Mouse (Mus musculus) MEL (cell line): ENCODE data around the gene Spib. TPM values are rescaled to one million over a fixed set of nuclear protein-coding genes. Genes with fewer than 3 reads are reported as not detected.

Experiments used
- DNase-seq: peaks from one replicate; pipeline ENCODE4 v3.0.0; 2011; ENCODE audit warnings: low read depth, low spot score
- H3K27ac ChIP-seq: 2 replicates; pipeline ENCODE4 v1.5.1; 2012; ENCODE audit warnings: low read depth, mild to moderate bottlenecking, control low read depth, low read length, moderate library complexity; ENCODE audit not compliant: control insufficient read depth
- H3K27me3 ChIP-seq, 2 experiments: fragments of 150-350 bp in 1 of 2; sonication (generic) in 1 of 2; 2 replicates each; pipeline ENCODE4 v1.6.1; 2012; ENCODE audit warnings: low read length in 2 of 2, mild to moderate bottlenecking in 2 of 2, improper control_type of control experiment in 1 of 2, moderate library complexity in 1 of 2; ENCODE audit not compliant: insufficient read depth in 2 of 2, control insufficient read depth in 1 of 2
- H3K36me3 ChIP-seq, 2 experiments: 2 replicates each; pipeline ENCODE4 v1.6.1; 2012 to 2014; ENCODE audit warnings: low read length in 2 of 2, improper control_type of control experiment in 1 of 2, inconsistent platforms in 1 of 2, mild to moderate bottlenecking in 1 of 2; ENCODE audit not compliant: insufficient read depth in 2 of 2, control insufficient read depth in 1 of 2
- H3K4me1 ChIP-seq, 2 experiments: fragments of 150-350 bp in 1 of 2; sonication (generic) in 1 of 2; 2 replicates each; pipeline ENCODE4 v1.6.1; 2012; ENCODE audit warnings: low read length in 2 of 2, improper control_type of control experiment in 1 of 2, mild to moderate bottlenecking in 1 of 2; ENCODE audit not compliant: insufficient read depth in 2 of 2, control insufficient read depth in 1 of 2
- H3K4me3 ChIP-seq, 2 experiments: fragments of 150-350 bp in 1 of 2; sonication (generic) in 1 of 2; 2 replicates each; pipeline ENCODE4 v1.5.1; 2012; ENCODE audit warnings: low read depth in 2 of 2, low read length in 2 of 2, mild to moderate bottlenecking in 2 of 2, moderate library complexity in 2 of 2, control low read depth in 1 of 2, improper control_type of control experiment in 1 of 2; ENCODE audit not compliant: control insufficient read depth in 1 of 2, insufficient read depth in 1 of 2
- H3K79me2 ChIP-seq: 2 replicates; pipeline ENCODE4 v1.6.1; 2012; ENCODE audit warnings: mild to moderate bottlenecking, low read length, moderate library complexity; ENCODE audit not compliant: control insufficient read depth, poor library complexity, insufficient read depth
- H3K9ac ChIP-seq: 2 replicates; pipeline ENCODE4 v1.6.1; 2012; ENCODE audit warnings: low read depth, mild to moderate bottlenecking, control low read depth, low read length, moderate library complexity; ENCODE audit not compliant: control insufficient read depth, poor library complexity, severe bottlenecking
- H3K9me3 ChIP-seq: fragments of 150-350 bp; sonication (generic); replicated peaks from 2 replicates; pipeline ENCODE4 v1.6.1; 2012; ENCODE audit warnings: mild to moderate bottlenecking, low read length, improper control_type of control experiment, moderate library complexity; ENCODE audit not compliant: insufficient read depth
- BHLHE40 ChIP-seq: IDR thresholded peaks from 2 replicates; pipeline ENCODE4 v1.6.1; 2012; ENCODE audit warnings: low read depth, mild to moderate bottlenecking, inconsistent platforms, low read length, improper control_type of control experiment, borderline replicate concordance
- CHD1 ChIP-seq: IDR thresholded peaks from 2 replicates; pipeline ENCODE4 v1.6.1; 2012; ENCODE audit warnings: low read depth, mild to moderate bottlenecking, inconsistent platforms, low read length, improper control_type of control experiment
- E2F4 ChIP-seq: IDR thresholded peaks from 2 replicates; pipeline ENCODE4 v1.6.1; 2011; ENCODE audit warnings: low read depth, low read length, improper control_type of control experiment, borderline replicate concordance
- ELF1 ChIP-seq: IDR thresholded peaks from 2 replicates; pipeline ENCODE4 v1.6.1; 2014; ENCODE audit warnings: low read depth, mild to moderate bottlenecking, inconsistent platforms, low read length, improper control_type of control experiment, moderate library complexity
- EP300 ChIP-seq, 2 experiments: IDR thresholded peaks; 2 replicates each; pipeline ENCODE4 v1.6.1; 2011; ENCODE audit warnings: improper control_type of control experiment in 2 of 2, low read length in 2 of 2, low read depth in 1 of 2, mild to moderate bottlenecking in 1 of 2
- ETS1 ChIP-seq: IDR thresholded peaks from 2 replicates; pipeline ENCODE4 v1.6.1; 2012; ENCODE audit warnings: low read depth, mild to moderate bottlenecking, inconsistent platforms, low read length, improper control_type of control experiment, moderate library complexity
- GABPA ChIP-seq: IDR thresholded peaks from 2 replicates; pipeline ENCODE4 v1.6.1; 2012; ENCODE audit warnings: low read depth, mild to moderate bottlenecking, inconsistent platforms, low read length, improper control_type of control experiment, moderate library complexity
- GATA1 ChIP-seq: IDR thresholded peaks from 2 replicates; pipeline ENCODE4 v1.6.1; 2011; ENCODE audit warnings: low read depth, low read length, improper control_type of control experiment
- MAZ ChIP-seq: IDR thresholded peaks from 2 replicates; pipeline ENCODE4 v1.6.1; 2012; ENCODE audit warnings: low read depth, mild to moderate bottlenecking, inconsistent platforms, low read length, improper control_type of control experiment
- MEF2A ChIP-seq: IDR thresholded peaks from 2 replicates; pipeline ENCODE4 v1.6.1; 2014; ENCODE audit warnings: low read depth, mild to moderate bottlenecking, inconsistent platforms, low read length, improper control_type of control experiment; ENCODE audit not compliant: poor library complexity, insufficient replicate concordance, severe bottlenecking; ENCODE audit errors: extremely low read depth
- MXI1 ChIP-seq: IDR thresholded peaks from 2 replicates; pipeline ENCODE4 v1.6.1; 2011; ENCODE audit warnings: mild to moderate bottlenecking, low read depth, low read length, improper control_type of control experiment
- MYC ChIP-seq: IDR thresholded peaks from 2 replicates; pipeline ENCODE4 v1.6.1; 2011; ENCODE audit warnings: low read depth, mild to moderate bottlenecking, low read length, improper control_type of control experiment, moderate library complexity
- POLR2AphosphoS5 ChIP-seq: IDR thresholded peaks from 2 replicates; pipeline ENCODE4 v1.6.1; 2012; ENCODE audit warnings: low read depth, borderline replicate concordance, mild to moderate bottlenecking, inconsistent platforms, low read length, moderate library complexity, mixed read lengths
- SIN3A ChIP-seq: IDR thresholded peaks from 2 replicates; pipeline ENCODE4 v1.6.1; 2012; ENCODE audit warnings: low read length, improper control_type of control experiment, inconsistent platforms
- SMC3 ChIP-seq: IDR thresholded peaks from 2 replicates; pipeline ENCODE4 v1.6.1; 2011; ENCODE audit warnings: low read depth, low read length, improper control_type of control experiment
- TAL1 ChIP-seq: IDR thresholded peaks from 2 replicates; pipeline ENCODE4 v1.6.1; 2012; ENCODE audit warnings: mild to moderate bottlenecking, inconsistent platforms, low read length, moderate library complexity, mixed read lengths
- TBP ChIP-seq: IDR thresholded peaks from 2 replicates; pipeline ENCODE4 v1.8.0; 2011; ENCODE audit warnings: low read depth, low read length, improper control_type of control experiment
- TCF12 ChIP-seq: IDR thresholded peaks from 2 replicates; pipeline ENCODE4 v1.6.1; 2014; ENCODE audit warnings: low read depth, mild to moderate bottlenecking, inconsistent platforms, low read length, improper control_type of control experiment, moderate library complexity
- USF1 ChIP-seq: IDR thresholded peaks from 2 replicates; pipeline ENCODE4 v1.6.1; 2014; ENCODE audit warnings: low read depth, mild to moderate bottlenecking, inconsistent platforms, low read length, improper control_type of control experiment, moderate library complexity
- USF2 ChIP-seq, 2 experiments: IDR thresholded peaks; 2 replicates each; pipeline ENCODE4 v1.6.1; 2011 to 2012; ENCODE audit warnings: improper control_type of control experiment in 2 of 2, low read length in 2 of 2, borderline replicate concordance in 1 of 2, inconsistent platforms in 1 of 2, low read depth in 1 of 2, mild to moderate bottlenecking in 1 of 2; ENCODE audit not compliant: insufficient read depth in 1 of 2
- ZKSCAN1 ChIP-seq: IDR thresholded peaks from 2 replicates; pipeline ENCODE4 v1.6.1; 2012; ENCODE audit warnings: low read depth, mild to moderate bottlenecking, inconsistent platforms, low read length, improper control_type of control experiment, moderate library complexity
- ZMIZ1 ChIP-seq: IDR thresholded peaks from 2 replicates; pipeline ENCODE4 v1.6.1; 2012; ENCODE audit warnings: low read depth, mild to moderate bottlenecking, inconsistent platforms, low read length, improper control_type of control experiment, moderate library complexity
- polyA plus RNA-seq, 2 experiments: library from polyadenylated mRNA; stranded (reverse) in 1 of 2; unstranded in 1 of 2; fragments of >175 nt in 1 of 2; fragments of >200 nt in 1 of 2; gene quantifications; 2 replicates each; pipeline versions ENCODE4 v1.2.1 to v1.2.4; 2012; ENCODE audit warnings: low replicate concordance in 2 of 2, low read depth in 1 of 2; ENCODE audit not compliant: insufficient read length in 2 of 2, insufficient read depth in 1 of 2, missing spikeins in 1 of 2
- total RNA-seq: library from RNA; depleted of rRNA; stranded (reverse); fragments of 300-350 nt; gene quantifications from 2 replicates; pipeline ENCODE4 v1.2.3, GENCODE M21; 2012

Gene Spib
- total and polyA plus RNA-seq, 3 experiments, result 0.04 to 0.13 TPM; not detected in 1

DNA sequence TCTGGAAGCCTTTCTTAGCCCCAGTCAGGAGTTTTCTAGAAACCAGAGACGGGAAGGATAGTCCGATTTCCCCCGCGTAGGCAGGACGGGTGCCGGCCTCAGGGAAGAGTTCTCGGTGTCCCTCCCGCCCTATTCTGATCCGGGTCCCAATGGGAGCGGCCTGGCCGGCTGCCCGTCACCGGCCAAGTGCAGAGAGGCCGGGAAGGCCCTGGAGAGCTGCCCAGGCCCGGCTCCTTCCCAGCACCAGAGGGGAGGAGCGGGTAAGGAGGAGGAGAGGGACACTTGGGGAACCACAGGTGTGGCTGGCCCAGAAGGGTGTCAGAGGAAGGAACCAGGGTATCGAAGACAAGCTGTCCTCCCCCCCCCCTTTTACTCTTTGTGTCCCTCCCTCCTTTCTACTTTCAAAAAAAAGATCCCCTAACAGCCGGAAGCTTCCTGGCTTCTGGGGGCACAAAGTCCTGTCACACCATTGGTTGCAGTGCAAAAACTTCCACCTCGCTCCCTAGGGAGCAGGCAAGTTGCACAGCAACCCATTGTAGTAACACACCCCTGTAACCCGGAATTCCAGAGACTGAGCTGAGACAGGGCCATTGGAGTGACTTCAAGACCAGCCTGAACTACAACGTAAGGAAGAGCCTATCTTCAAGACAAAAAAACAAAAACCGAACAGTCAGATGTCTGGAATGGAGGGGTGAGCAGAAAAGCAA is 6.6 kb downstream of the Spib start:
- Histone ChIP-seq H3K27ac (no peak overlapping the region), H3K4me1 (peaks cover 0 to 6% of the 10 kb centered on the region in 2 experiments; a peak in 2 of 4 replicates), H3K27me3 (peaks cover 0 to 1% of the 10 kb centered on the region in 2 experiments; a peak in 2 of 4 replicates), H3K9me3 (no peaks in the 10 kb centered on the region), H3K79me2 (no peaks in the 10 kb centered on the region; the same call in 1 of the 2 replicates), H3K9ac (no peak overlapping the region), H3K36me3 (0 out of 4 replicates have a peak, but pooled peaks cover 0 to 2% of the 10 kb centered on the region in 2 experiments), H3K4me3 (no peak overlapping the region)
- TF ChIP-seq TCF12, result no peak
- no peak for TF ChIP-seq USF2 (IDR thresholded peaks at IDR 0.05; ENCODE audit: borderline replicate concordance in 1 of 2, insufficient read depth in 1 of 2, low read depth in 1 of 2, low read length in 2 of 2)
- TF ChIP-seq ZMIZ1, result no peak
- no peak for TF ChIP-seq GATA1
- TF ChIP-seq POLR2AphosphoS5, result no peak
- no peak for TF ChIP-seq GABPA
- TF ChIP-seq CHD1, result no peak
- no peak for TF ChIP-seq MAZ
- no peak for TF ChIP-seq E2F4
- TF ChIP-seq SMC3, result no peak
- TF ChIP-seq ZKSCAN1, result no peak
- TF ChIP-seq BHLHE40, result no peak
- no peak for TF ChIP-seq MEF2A
- no peak for TF ChIP-seq MYC
- TF ChIP-seq TBP, result no peak
- TF ChIP-seq ELF1, result no peak
- DNase-seq, result no peak

DNA sequence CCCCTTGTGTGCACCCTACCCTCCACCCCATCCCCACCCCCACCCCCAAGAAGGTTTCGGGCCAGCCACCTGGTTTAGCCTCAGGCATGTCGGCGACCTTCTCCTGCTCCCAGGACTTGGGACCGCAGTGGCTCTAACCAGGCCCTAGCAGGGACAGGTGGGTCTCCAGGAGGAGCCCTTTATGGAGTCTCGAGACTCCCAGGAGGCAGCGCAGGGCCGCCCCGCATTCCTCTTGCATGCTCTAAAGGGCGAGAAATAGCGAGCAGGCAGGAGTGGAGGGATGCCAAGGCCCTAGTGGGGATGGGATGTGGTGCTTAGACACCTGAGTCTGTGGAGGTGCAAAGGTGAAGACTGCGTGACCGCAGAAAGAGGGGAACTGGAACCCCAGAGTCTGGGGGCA is 7.4 kb downstream of the Spib start, which contains the start of gene Mybpc2:
Gene Mybpc2 (minus strand): TSS at position 155 of the 400 bp plus-strand sequence.
- peaks cover 0 to 6% of the 10 kb centered on the region in 2 experiments; a peak in 2 of 4 replicates for H3K4me1 ChIP-seq
- H3K27ac ChIP-seq, result no peak within 1 kb of the TSS
- peaks cover 0 to 1% of the 10 kb centered on the region in 2 experiments; a peak in 2 of 4 replicates for H3K27me3 ChIP-seq
- no peak for DNase-seq
- no peaks in the 10 kb centered on the region; the same call in 1 of the 2 replicates for H3K79me2 ChIP-seq
- H3K4me3 ChIP-seq, result no peak within 1 kb of the TSS
- no peak for TF ChIP-seq MXI1
- no peak for TF ChIP-seq TBP
- TF ChIP-seq EP300 (IDR thresholded peaks at IDR 0.05; ENCODE audit: low read depth in 1 of 2, low read length in 2 of 2), result no peak
- no peak for TF ChIP-seq GATA1
- no peak for TF ChIP-seq TAL1
- TF ChIP-seq GABPA, result no peak
- no peak for TF ChIP-seq MEF2A
- TF ChIP-seq SIN3A, result no peak
- TF ChIP-seq USF1, result no peak
- TF ChIP-seq ETS1, result no peak
- 0 out of 4 replicates have a peak, but pooled peaks cover 0 to 2% of the 10 kb centered on the region in 2 experiments for H3K36me3 ChIP-seq
- H3K9ac ChIP-seq, result no peak within 1 kb of the TSS
- no peaks in the 10 kb centered on the region for H3K9me3 ChIP-seq
